Mouse (Mus musculus): Measurements from ENCODE around the gene Zfp775.
A peak's percentile ranks its signal among the peaks of the same experiment; 100 is the strongest.
"Not testable (repeated sequence)": the region's sequence is repeated elsewhere in the genome, so short reads cannot be mapped to it uniquely, and the experiment has no call there.

Zfp775 gene

GRCm38 (mm10) chr6:48591221-48591845 is 10.5 kb upstream of the Zfp775 start:
- no peak for DNase-seq (ENCODE audit: low read depth, low spot score)

- DNase-seq (ENCODE audit: low read depth, low spot score) = no peak
Measured at GRCm38 (mm10) chr6:48591871-48592270, 10.0 kb upstream of the Zfp775 start.

GRCm38 (mm10) chr6:48593158-48594042 is 8.5 kb upstream of the Zfp775 start, which contains the start of the genes Repin1 and Gm44965:
Gene Repin1 (plus strand): TSS chr6:48593883.
Gene Gm44965 (plus strand): TSS chr6:48593941.
- DNase-seq (ENCODE audit: low read depth, low spot score) = peak; percentile 87

- DNase-seq (ENCODE audit: low read depth, low spot score) = peak; percentile 34
Measured at GRCm38 (mm10) chr6:48594043-48594738, 7.7 kb upstream of the Zfp775 start.

- no peak for DNase-seq (ENCODE audit: low read depth, low spot score)
Measured at GRCm38 (mm10) chr6:48595278-48595677, 6.6 kb upstream of the Zfp775 start.

- DNase-seq (ENCODE audit: low read depth, low spot score) = no peak
Measured at GRCm38 (mm10) chr6:48596545-48597232, 5.2 kb upstream of the Zfp775 start.

- no peak for DNase-seq (ENCODE audit: low read depth, low spot score)
Measured at GRCm38 (mm10) chr6:48597233-48597625, 4.6 kb upstream of the Zfp775 start.

GRCm38 (mm10) chr6:48600594-48600993 is 1.3 kb upstream of the Zfp775 start:
- no peak for DNase-seq (ENCODE audit: low read depth, low spot score)

- DNase-seq (ENCODE audit: low read depth, low spot score) = no peak
Measured at GRCm38 (mm10) chr6:48602080-48602741, 348 bp downstream of the Zfp775 start.

- no peak for DNase-seq (ENCODE audit: low read depth, low spot score)
Measured at GRCm38 (mm10) chr6:48608124-48608523, 6.3 kb downstream of the Zfp775 start.

GRCm38 (mm10) chr6:48609512-48609911 is 7.6 kb downstream of the Zfp775 start:
- DNase-seq (ENCODE audit: low read depth, low spot score) = no peak

- DNase-seq (ENCODE audit: low read depth, low spot score) = no peak
Measured at GRCm38 (mm10) chr6:48610657-48611056, 8.8 kb downstream of the Zfp775 start.

GRCm38 (mm10) chr6:48613464-48613863 is 11.6 kb downstream of the Zfp775 start:
- no peak for DNase-seq (ENCODE audit: low read depth, low spot score)

GRCm38 (mm10) chr6:48614756-48615155 is 12.9 kb downstream of the Zfp775 start:
- DNase-seq (ENCODE audit: low read depth, low spot score) = no peak

GRCm38 (mm10) chr6:48620031-48620430 is 18.2 kb downstream of the Zfp775 start:
- DNase-seq (ENCODE audit: low read depth, low spot score) = no peak

- DNase-seq (ENCODE audit: low read depth, low spot score) = not testable (repeated sequence)
Measured at GRCm38 (mm10) chr6:48622186-48622843, 20.5 kb downstream of the Zfp775 start.

- DNase-seq (ENCODE audit: low read depth, low spot score) = no peak
Measured at GRCm38 (mm10) chr6:48623460-48623859, 21.6 kb downstream of the Zfp775 start.

- no peak for DNase-seq (ENCODE audit: low read depth, low spot score)
Measured at GRCm38 (mm10) chr6:48626464-48626863, 24.6 kb downstream of the Zfp775 start, which contains the start of gene AI854703. Gene AI854703 (plus strand): TSS chr6:48626764.

- peak; percentile 49 for DNase-seq (ENCODE audit: low read depth, low spot score)
Measured at GRCm38 (mm10) chr6:48626984-48627383, 25.1 kb downstream of the Zfp775 start.

- DNase-seq (ENCODE audit: low read depth, low spot score) = no peak
Measured at GRCm38 (mm10) chr6:48627511-48627924, 25.7 kb downstream of the Zfp775 start.
